Mouse (Mus musculus): ENCODE measurements around the gene Gm9049.
A peak's percentile ranks its signal among the peaks of the same experiment; 100 is the strongest.
"Not testable (repeated sequence)": the region's sequence is repeated elsewhere in the genome, so short reads cannot be mapped to it uniquely, and the experiment has no call there.

The Gm9049 gene

DNA sequence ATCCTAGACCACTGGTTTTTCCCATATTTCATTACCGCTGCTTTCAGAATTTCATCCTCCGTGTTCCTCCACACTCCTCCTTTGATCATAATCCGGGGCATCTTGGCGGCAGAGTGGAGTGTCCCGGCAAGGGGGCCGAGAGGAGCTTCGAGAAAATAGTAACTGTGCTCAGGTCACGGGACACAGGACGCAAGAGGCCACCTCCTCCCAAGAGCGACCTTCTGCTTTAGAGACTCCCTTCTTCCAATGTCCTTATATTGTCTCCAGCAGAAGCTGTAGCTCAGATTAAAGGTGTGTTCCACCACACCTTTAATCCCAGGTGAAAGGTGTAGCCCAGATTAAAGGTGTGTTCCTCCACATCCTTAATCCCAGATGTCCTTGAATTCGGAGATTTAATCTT, at the start of gene Gm9049:
Gm9049 (minus strand) TSS at position 101 of the 400 bp plus-strand sequence.
- not testable (repeated sequence) for DNase-seq (ENCODE audit: low read depth, low spot score)

DNA sequence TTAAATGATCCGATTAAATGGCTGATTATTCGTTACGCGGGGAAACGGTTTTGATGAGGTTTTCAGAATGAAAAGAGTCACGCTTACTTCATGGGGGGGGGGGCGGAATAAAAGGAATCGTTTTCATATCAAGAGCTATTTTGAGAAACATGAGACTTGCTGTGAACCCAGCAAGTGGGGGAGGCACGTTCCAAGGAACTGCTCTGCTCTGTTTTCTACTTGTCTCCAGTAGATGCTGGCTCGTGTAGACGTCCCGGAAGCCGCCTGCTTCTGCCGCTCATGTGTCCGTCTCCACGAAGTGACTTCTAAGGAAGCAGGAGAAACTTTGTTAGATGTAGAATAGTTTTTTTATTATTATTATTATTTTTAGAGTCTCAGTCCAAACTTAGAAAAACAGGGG, 46.0 kb upstream of the Gm9049 start:
- peak; percentile 11 for DNase-seq (ENCODE audit: low read depth, low spot score)

DNA sequence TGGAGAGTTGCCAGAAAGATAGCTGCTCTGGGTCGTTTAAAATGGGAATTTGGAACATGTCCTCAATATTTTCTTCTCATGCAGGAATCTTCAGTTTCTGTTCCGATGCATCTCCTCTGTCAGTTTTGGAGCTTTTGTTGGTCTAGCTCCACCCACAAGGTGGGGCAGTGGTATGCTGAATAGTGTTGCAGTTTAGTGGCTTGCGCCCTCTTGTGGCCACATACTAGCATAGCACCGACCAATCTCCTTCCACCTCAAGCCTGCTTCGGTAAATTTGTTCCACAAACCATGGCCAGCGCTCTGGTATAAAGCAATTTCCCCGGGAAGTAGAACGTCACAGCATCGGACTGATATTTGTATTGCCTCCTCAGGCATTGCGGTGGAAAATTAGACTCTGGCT, 16.5 kb upstream of the Gm9049 start:
- peak; percentile 87 for DNase-seq (ENCODE audit: low read depth, low spot score)

DNA sequence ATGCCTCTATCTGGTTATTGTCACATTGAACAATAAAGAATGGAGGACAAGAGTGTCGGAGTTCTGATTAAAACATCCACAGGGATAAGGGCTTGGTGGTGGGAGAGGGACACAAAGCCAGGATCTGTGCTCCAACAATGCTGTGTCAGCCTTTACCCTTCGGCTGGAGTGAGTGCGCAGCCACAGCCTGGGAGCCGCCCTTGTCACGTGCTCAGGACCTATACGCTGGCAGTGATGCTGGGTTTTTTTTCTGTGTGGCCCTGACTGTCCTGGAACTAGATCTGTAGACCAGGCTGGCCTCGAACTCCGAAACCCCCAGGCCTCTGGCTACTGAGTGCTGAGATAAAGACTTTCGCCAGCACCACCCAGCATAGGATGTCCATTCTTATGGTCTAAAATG, 15.6 kb upstream of the Gm9049 start:
- no peak for DNase-seq (ENCODE audit: low read depth, low spot score)

DNA sequence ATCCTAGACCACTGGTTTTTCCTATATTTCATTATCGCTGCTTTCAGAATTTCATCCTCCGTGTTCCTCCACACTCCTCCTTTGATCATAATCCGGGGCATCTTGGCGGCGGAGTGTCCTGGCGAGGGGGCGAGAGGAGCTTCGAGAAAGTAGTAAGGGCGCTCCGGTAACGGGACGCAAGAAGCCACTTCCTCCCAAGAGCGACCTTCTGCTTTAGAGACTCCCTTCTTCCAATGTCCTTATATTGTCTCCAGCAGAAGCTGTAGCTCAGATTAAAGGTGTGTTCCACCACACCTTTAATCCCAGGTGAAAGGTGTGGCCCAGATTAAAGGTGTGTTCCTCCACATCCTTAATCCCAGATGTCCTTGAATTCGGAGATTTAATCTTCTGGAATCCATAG, 5.3 kb downstream of the Gm9049 start, which contains the start of gene Gm9048:
Gm9048 (minus strand) TSS at position 101 of the 400 bp plus-strand sequence.
- not testable (repeated sequence) for DNase-seq (ENCODE audit: low read depth, low spot score)

DNA sequence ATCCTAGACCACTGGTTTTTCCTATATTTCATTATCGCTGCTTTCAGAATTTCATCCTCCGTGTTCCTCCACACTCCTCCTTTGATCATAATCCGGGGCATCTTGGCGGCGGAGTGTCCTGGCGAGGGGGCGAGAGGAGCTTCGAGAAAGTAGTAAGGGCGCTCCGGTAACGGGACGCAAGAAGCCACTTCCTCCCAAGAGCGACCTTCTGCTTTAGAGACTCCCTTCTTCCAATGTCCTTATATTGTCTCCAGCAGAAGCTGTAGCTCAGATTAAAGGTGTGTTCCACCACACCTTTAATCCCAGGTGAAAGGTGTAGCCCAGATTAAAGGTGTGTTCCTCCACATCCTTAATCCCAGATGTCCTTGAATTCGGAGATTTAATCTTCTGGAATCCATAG, 10.8 kb downstream of the Gm9049 start, which contains the start of gene Gm9046:
Gm9046 (minus strand) TSS at position 101 of the 400 bp plus-strand sequence.
- DNase-seq (ENCODE audit: low read depth, low spot score), result not testable (repeated sequence)

DNA sequence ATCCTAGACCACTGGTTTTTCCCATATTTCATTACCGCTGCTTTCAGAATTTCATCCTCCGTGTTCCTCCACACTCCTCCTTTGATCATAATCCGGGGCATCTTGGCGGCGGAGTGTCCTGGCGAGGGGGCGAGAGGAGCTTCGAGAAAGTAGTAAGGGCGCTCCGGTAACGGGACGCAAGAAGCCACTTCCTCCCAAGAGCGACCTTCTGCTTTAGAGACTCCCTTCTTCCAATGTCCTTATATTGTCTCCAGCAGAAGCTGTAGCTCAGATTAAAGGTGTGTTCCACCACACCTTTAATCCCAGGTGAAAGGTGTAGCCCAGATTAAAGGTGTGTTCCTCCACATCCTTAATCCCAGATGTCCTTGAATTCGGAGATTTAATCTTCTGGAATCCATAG, 16.2 kb downstream of the Gm9049 start, which contains the start of gene Gm9045:
Gm9045 (minus strand) TSS at position 101 of the 400 bp plus-strand sequence.
- not testable (repeated sequence) for DNase-seq (ENCODE audit: low read depth, low spot score)

DNA sequence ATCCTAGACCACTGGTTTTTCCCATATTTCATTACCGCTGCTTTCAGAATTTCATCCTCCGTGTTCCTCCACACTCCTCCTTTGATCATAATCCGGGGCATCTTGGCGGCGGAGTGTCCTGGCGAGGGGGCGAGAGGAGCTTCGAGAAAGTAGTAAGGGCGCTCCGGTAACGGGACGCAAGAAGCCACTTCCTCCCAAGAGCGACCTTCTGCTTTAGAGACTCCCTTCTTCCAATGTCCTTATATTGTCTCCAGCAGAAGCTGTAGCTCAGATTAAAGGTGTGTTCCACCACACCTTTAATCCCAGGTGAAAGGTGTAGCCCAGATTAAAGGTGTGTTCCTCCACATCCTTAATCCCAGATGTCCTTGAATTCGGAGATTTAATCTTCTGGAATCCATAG, 21.6 kb downstream of the Gm9049 start, which contains the start of gene Gm9044:
Gm9044 (minus strand) TSS at position 101 of the 400 bp plus-strand sequence.
- DNase-seq (ENCODE audit: low read depth, low spot score), result not testable (repeated sequence)

DNA sequence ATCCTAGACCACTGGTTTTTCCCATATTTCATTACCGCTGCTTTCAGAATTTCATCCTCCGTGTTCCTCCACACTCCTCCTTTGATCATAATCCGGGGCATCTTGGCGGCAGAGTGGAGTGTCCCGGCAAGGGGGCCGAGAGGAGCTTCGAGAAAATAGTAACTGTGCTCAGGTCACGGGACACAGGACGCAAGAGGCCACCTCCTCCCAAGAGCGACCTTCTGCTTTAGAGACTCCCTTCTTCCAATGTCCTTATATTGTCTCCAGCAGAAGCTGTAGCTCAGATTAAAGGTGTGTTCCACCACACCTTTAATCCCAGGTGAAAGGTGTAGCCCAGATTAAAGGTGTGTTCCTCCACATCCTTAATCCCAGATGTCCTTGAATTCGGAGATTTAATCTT, 27.0 kb downstream of the Gm9049 start, which contains the start of gene Gm9040:
Gm9040 (minus strand) TSS at position 101 of the 400 bp plus-strand sequence.
- DNase-seq (ENCODE audit: low read depth, low spot score), result not testable (repeated sequence)

DNA sequence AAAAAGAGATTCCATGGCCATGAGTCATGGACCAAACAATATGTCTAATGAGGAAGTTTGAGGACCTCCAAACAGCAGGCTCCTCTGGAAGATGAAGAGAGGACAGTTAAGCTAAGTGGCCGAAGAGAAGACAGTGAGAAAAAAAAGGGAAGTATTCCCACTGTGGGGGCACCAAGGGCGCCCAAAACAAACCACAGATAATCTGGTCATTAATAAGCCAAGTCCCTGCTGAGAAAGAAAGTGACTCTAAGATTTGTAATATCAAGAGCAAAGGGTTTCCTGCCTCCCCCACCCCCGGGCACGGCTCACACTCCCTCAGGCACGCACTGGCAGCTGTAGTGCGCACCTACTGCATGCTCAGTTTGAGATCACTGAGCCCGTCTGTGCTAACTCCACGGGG, 34.9 kb downstream of the Gm9049 start:
- DNase-seq (ENCODE audit: low read depth, low spot score), result no peak

DNA sequence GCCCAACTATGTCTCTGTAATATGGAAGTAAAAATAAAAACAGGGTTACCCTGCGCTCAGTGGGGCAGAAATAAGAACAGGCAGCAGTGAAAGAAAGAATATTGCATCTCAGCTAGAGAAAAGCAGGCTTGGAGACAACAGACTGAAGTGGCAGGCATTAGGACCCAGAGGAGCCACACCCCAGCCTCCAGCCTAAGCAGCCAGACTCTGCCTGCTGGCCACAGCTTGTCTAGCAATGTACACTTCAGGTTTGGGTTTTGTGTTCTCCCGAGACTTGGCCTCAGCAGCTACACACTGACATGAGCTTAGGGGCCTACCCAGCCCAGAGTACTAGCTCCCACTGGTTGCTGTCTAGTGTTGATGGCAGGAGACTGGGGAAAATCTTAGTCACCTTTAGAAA, 51.8 kb downstream of the Gm9049 start:
- not testable (repeated sequence) for DNase-seq (ENCODE audit: low read depth, low spot score)
